Mouse (Mus musculus) limb, embryonic 14.5 days (tissue): ENCODE measurements at regions not wholly inside any gene's neighbourhood (a gene's known extent, or its start where the extent isn't known, plus 50 kb on each side); places are given as distances from the start of the nearest gene placed in this dataset.

Source experiments
- ATAC-seq: fragments of 200-750 bp; cut with Nextera tagmentation; 2 replicates; pipeline ENCODE4 v1.8.0; 2017; ENCODE audit warnings: low read depth, moderate number of reproducible peaks, moderate TSS enrichment; ENCODE audit not compliant: low FRiP score
- DNase-seq: peaks from one replicate; pipeline ENCODE4 v3.0.0-alpha.2; 2015; ENCODE audit warnings: low spot score
- H3K27ac ChIP-seq: fragments of 300-500 bp; sonication (generic); replicated peaks from 2 replicates; pipeline ENCODE4 v1.5.1; 2014; ENCODE audit warnings: low read depth, mild to moderate bottlenecking, low read length, moderate library complexity, mixed read lengths
- H3K27me3 ChIP-seq: fragments of 300-500 bp; sonication (generic); 2 replicates; pipeline ENCODE4 v1.6.1; 2014; ENCODE audit warnings: low read length, mixed read lengths; ENCODE audit not compliant: control insufficient read depth, insufficient read depth
- H3K36me3 ChIP-seq: fragments of 300-500 bp; sonication (generic); 2 replicates; pipeline ENCODE4 v1.6.1; 2014; ENCODE audit warnings: mild to moderate bottlenecking, low read length, moderate library complexity, mixed read lengths; ENCODE audit not compliant: control insufficient read depth, insufficient read depth
- H3K4me1 ChIP-seq: fragments of 300-500 bp; sonication (generic); 2 replicates; pipeline ENCODE4 v1.6.1; 2014; ENCODE audit warnings: antibody characterized with exemption, low read length, mixed read lengths; ENCODE audit not compliant: control insufficient read depth, insufficient read depth
- H3K4me2 ChIP-seq: fragments of 300-500 bp; sonication (generic); replicated peaks from 2 replicates; pipeline ENCODE4 v1.6.1; 2014; ENCODE audit warnings: low read depth, mild to moderate bottlenecking, low read length, moderate library complexity; ENCODE audit not compliant: severe bottlenecking
- H3K4me3 ChIP-seq: fragments of 300-500 bp; sonication (generic); replicated peaks from 2 replicates; pipeline ENCODE4 v1.5.1; 2014; ENCODE audit warnings: low read length
- H3K9ac ChIP-seq: fragments of 300-500 bp; sonication (generic); 2 replicates; pipeline ENCODE4 v1.6.1; 2014; ENCODE audit warnings: mild to moderate bottlenecking, low read depth, low read length, moderate library complexity; ENCODE audit not compliant: severe bottlenecking
- H3K9me3 ChIP-seq: fragments of 300-500 bp; sonication (generic); 2 replicates; pipeline ENCODE4 v1.6.1; 2016; ENCODE audit warnings: low read length; ENCODE audit not compliant: control insufficient read depth
- POLR2A ChIP-seq: fragments of 200-500 bp; IDR thresholded peaks from 2 replicates; pipeline ENCODE4 v1.8.0; 2012; ENCODE audit warnings: inconsistent platforms, mild to moderate bottlenecking, moderate library complexity, borderline replicate concordance; ENCODE audit not compliant: insufficient read depth, insufficient read length; ENCODE audit errors: extremely low read depth
- WGBS: fragments of 180-500 bp; shearing (Covaris S2); extraction: QIAGEN DNeasy Blood & Tissue Kit; methylation state at CpG from one replicate; pipeline ENCODE4 v1.1.7; 2014; 5-methylcytosine and 5-hydroxymethylcytosine counted together

DNA sequence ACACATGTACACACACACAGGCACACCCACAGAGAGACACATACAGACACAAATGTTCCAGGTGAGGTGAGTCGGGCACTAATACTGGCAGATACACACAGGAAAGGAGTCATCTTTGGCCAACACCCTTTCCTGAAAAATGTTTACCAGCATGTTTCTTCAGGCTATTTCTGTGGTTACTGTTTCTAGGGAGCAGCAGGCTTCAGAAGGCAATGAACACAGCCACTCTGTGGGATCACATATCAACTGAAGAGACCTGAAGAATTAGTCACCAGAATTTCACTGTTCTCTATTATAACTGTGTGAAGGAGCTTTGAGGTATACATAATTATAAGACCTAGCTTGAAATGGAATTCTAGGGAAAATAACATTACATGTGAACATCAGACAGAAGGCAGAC, 94.7 kb upstream of the Hapln1 start:
- no peaks in the 10 kb centered on the region for H3K4me1 ChIP-seq
- 92% methylated on average over 1 of the region's 1 CpGs for WGBS
- no peaks in the 10 kb centered on the region for H3K27me3 ChIP-seq
- DNase-seq (no peak), ATAC-seq (no peak)
- no peak for TF ChIP-seq POLR2A
- no peak overlapping the region for H3K4me2 ChIP-seq
- H3K9me3 ChIP-seq: no peaks in the 10 kb centered on the region
- H3K36me3 ChIP-seq: no peaks in the 10 kb centered on the region
- H3K4me3 ChIP-seq: no peak overlapping the region
- no peak overlapping the region for H3K9ac ChIP-seq
- H3K27ac ChIP-seq: no peak overlapping the region

DNA sequence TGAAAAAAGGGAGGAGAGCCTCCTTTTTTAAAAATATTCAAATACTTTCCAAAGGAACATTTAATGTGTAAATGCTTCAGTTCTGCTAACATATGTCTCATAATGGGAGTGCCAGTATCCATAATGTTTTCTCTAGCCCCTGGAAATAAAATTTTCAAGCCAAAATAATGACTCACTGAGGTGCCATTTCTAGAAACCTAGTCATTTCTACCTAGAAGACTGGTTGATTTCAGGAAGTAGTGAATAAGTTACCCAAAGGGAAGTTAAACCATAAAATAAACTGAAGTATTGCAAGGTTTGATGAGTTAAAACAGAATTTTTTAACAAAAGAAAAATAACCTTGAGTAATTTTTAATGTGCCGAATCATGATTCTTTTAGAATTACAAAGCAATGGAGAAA, 85.8 kb upstream of the Hapln1 start:
- ATAC-seq: no peak
- no peak overlapping the region for H3K4me3 ChIP-seq
- no peak overlapping the region for H3K27ac ChIP-seq
- no peaks in the 10 kb centered on the region for H3K36me3 ChIP-seq
- DNase-seq: peak; percentile 18
- no peak for TF ChIP-seq POLR2A
- WGBS: 73% methylated on average over 1 of the region's 1 CpGs
- no peak overlapping the region for H3K9ac ChIP-seq
- no peaks in the 10 kb centered on the region for H3K4me1 ChIP-seq
- H3K4me2 ChIP-seq: no peak overlapping the region
- no peaks in the 10 kb centered on the region for H3K27me3 ChIP-seq
- H3K9me3 ChIP-seq: no peaks in the 10 kb centered on the region

DNA sequence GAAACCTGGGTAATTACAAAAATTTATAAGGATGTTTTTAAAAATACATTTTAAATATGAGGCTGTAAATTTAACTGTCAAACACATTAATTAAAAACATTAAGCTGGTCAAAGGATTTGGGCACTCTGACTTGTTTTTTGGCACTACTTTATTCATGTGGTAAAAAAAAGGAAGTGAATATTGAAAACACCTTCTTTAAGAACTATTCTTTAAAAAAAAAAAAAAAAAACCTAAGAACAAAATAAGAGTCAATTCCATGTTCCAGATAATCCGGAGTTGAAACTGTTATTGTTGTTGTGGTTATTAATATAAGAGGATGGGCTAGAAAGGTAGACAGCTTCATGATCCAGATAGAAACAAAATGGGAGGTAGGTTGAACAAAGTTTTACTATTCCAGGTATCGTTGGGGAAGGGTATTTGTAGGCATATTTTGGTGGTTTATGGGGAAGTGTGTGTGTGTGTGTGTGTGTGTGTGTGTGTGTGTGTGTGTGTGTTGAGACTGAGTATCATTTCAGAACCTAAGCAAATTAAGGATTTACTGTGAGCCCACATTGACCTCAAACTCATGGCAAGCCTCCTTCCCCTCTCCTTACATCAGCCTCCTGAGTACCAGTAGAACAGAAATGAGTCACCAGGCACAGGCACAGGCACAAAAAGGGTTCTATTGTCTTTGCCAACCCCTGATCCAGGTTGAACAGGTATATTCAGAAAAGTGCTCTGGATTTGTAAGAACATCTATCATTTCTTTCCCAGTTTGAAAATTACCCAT, 85.2 kb upstream of the Hapln1 start:
- Histone ChIP-seq H3K27ac (no peak overlapping the region), H3K36me3 (no peaks in the 10 kb centered on the region), H3K9me3 (no peaks in the 10 kb centered on the region), H3K4me1 (no peaks in the 10 kb centered on the region), H3K27me3 (no peaks in the 10 kb centered on the region), H3K4me3 (no peak overlapping the region), H3K4me2 (no peak overlapping the region), H3K9ac (no peak overlapping the region)
- DNase-seq (no peak), ATAC-seq (no peak)
- 61% methylated on average over 2 of the region's 2 CpGs for WGBS
- TF ChIP-seq POLR2A: no peak

DNA sequence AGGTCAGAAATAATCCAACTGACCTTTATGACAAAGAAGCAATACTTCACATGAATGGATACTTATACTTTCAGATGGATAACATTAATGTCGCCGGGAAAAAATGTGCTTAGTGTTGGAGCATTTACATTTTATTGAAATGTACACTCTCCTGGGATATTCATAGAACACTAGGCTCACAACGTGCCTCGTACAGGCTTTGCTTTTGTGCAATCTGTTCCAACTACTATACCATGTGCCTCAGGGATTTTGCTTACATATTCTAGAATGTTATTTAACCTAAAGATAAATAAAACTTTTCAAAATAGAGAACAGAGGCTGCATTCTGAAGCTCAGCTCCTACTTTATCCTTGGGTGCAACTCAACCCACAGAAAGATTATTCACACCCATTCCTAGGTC, 75.8 kb upstream of the Hapln1 start:
- no peak for TF ChIP-seq POLR2A
- Histone ChIP-seq H3K4me2 (no peak overlapping the region), H3K27ac (no peak overlapping the region), H3K4me1 (0 out of 2 replicates have a peak, but pooled peaks cover 3% of the 10 kb centered on the region), H3K4me3 (no peak overlapping the region), H3K9me3 (no peaks in the 10 kb centered on the region), H3K27me3 (no peaks in the 10 kb centered on the region), H3K9ac (no peak overlapping the region), H3K36me3 (no peaks in the 10 kb centered on the region)
- WGBS: 67% methylated on average over 4 of the region's 4 CpGs
- ATAC-seq (no peak; the same call in 1 of the 2 replicates), DNase-seq (peak; percentile 11)
